Mouse (Mus musculus): ENCODE data around the gene Slmap. TPM values are rescaled to one million over a fixed set of nuclear protein-coding genes. Genes with fewer than 3 reads are reported as not detected.
"Not testable (repeated sequence)": the region's sequence is repeated elsewhere in the genome, so short reads cannot be mapped to it uniquely, and the experiment has no call there.

Gene Slmap
- polyA plus RNA-seq, 1 experiment from 2014 or later = 46.3 TPM

GRCm38 (mm10) chr14:26417088-26417487 lies 117.6 kb downstream of the Slmap start:
- no peak for DNase-seq (ENCODE audit: low spot score)
- 82% methylated on average over 4 of the region's 4 CpGs for WGBS
- no peaks in the 10 kb centered on the region for H3K9me3 ChIP-seq (ENCODE audit: control insufficient read depth, low read length)
- no peak for ATAC-seq (replicated peaks; ENCODE audit: low FRiP score, low TSS enrichment, low read depth)
- no peaks in the 10 kb centered on the region; the same call in 1 of the 2 replicates for H3K4me1 ChIP-seq (replicated peaks; ENCODE audit: control insufficient read depth, insufficient read depth, low read length)
- no peak overlapping the region for H3K4me3 ChIP-seq (ENCODE audit: low read depth, low read length)
- no peak overlapping the region for H3K4me2 ChIP-seq (ENCODE audit: low read length)
- H3K27ac ChIP-seq (ENCODE audit: low read depth) = no peak overlapping the region
- H3K36me3 ChIP-seq (ENCODE audit: control insufficient read depth, insufficient read depth, low read length) = peaks cover 60% of the 10 kb centered on the region
- no peak overlapping the region for H3K9ac ChIP-seq (ENCODE audit: low read length)
- H3K27me3 ChIP-seq (replicated peaks; ENCODE audit: control insufficient read depth, insufficient read depth, low read length) = no peaks in the 10 kb centered on the region

- WGBS = 93% methylated on average over 1 of the region's 1 CpGs
- ATAC-seq (replicated peaks; ENCODE audit: low FRiP score, low TSS enrichment, low read depth) = no peak
- Histone ChIP-seq H3K27ac (ENCODE audit: low read depth) (no peak overlapping the region), H3K9ac (ENCODE audit: low read length) (no peak overlapping the region), H3K4me1 (replicated peaks; ENCODE audit: control insufficient read depth, insufficient read depth, low read length) (no peaks in the 10 kb centered on the region), H3K4me2 (ENCODE audit: low read length) (no peak overlapping the region), H3K27me3 (replicated peaks; ENCODE audit: control insufficient read depth, insufficient read depth, low read length) (no peaks in the 10 kb centered on the region), H3K36me3 (ENCODE audit: control insufficient read depth, insufficient read depth, low read length) (peaks cover 42% of the 10 kb centered on the region), H3K9me3 (ENCODE audit: control insufficient read depth, low read length) (no peaks in the 10 kb centered on the region), H3K4me3 (ENCODE audit: low read depth, low read length) (no peak overlapping the region)
- DNase-seq (ENCODE audit: low spot score) = no peak
These were observed 121.2 kb downstream of the Slmap start for GRCm38 (mm10) chr14:26413581-26413980.

- Histone ChIP-seq H3K36me3 (ENCODE audit: control insufficient read depth, insufficient read depth, low read length) (no peaks in the 10 kb centered on the region; the same call in 1 of the 2 replicates), H3K9me3 (ENCODE audit: control insufficient read depth, low read length) (no peaks in the 10 kb centered on the region), H3K9ac (ENCODE audit: low read length) (no peak overlapping the region), H3K4me1 (replicated peaks; ENCODE audit: control insufficient read depth, insufficient read depth, low read length) (no peaks in the 10 kb centered on the region), H3K27me3 (replicated peaks; ENCODE audit: control insufficient read depth, insufficient read depth, low read length) (no peaks in the 10 kb centered on the region), H3K4me3 (ENCODE audit: low read depth, low read length) (no peak overlapping the region), H3K4me2 (ENCODE audit: low read length) (no peak overlapping the region), H3K27ac (ENCODE audit: low read depth) (no peak overlapping the region)
- 88% methylated on average over 7 of the region's 7 CpGs for WGBS
- ATAC-seq (replicated peaks; ENCODE audit: low FRiP score, low TSS enrichment, low read depth) (no peak), DNase-seq (ENCODE audit: low spot score) (no peak)
These were observed 128.0 kb downstream of the Slmap start for GRCm38 (mm10) chr14:26406746-26407145.

GRCm38 (mm10) chr14:26398508-26399160 lies 136.1 kb downstream of the Slmap start:
- Histone ChIP-seq H3K27me3 (replicated peaks; ENCODE audit: control insufficient read depth, insufficient read depth, low read length) (no peaks in the 10 kb centered on the region), H3K4me3 (ENCODE audit: low read depth, low read length) (no peak overlapping the region), H3K9me3 (ENCODE audit: control insufficient read depth, low read length) (peaks cover 8% of the 10 kb centered on the region; the same call in 1 of the 2 replicates), H3K4me2 (ENCODE audit: low read length) (no peak overlapping the region), H3K27ac (ENCODE audit: low read depth) (no peak overlapping the region), H3K4me1 (replicated peaks; ENCODE audit: control insufficient read depth, insufficient read depth, low read length) (no peaks in the 10 kb centered on the region), H3K36me3 (ENCODE audit: control insufficient read depth, insufficient read depth, low read length) (no peaks in the 10 kb centered on the region), H3K9ac (ENCODE audit: low read length) (no peak overlapping the region)
- no peak for DNase-seq (ENCODE audit: low spot score)
- WGBS = 94% methylated on average over 7 of the region's 7 CpGs
- no peak for ATAC-seq (replicated peaks; ENCODE audit: low FRiP score, low TSS enrichment, low read depth)

- DNase-seq (ENCODE audit: low spot score) = no peak
- no peak overlapping the region for H3K4me2 ChIP-seq (ENCODE audit: low read length)
These were observed 142.9 kb downstream of the Slmap start for GRCm38 (mm10) chr14:26391866-26392265.

GRCm38 (mm10) chr14:26388961-26389360 lies 145.8 kb downstream of the Slmap start:
- not testable (repeated sequence) for H3K36me3 ChIP-seq (ENCODE audit: control insufficient read depth, insufficient read depth, low read length); H3K4me3 ChIP-seq (ENCODE audit: low read depth, low read length); H3K4me2 ChIP-seq (ENCODE audit: low read length); H3K9me3 ChIP-seq (ENCODE audit: control insufficient read depth, low read length); H3K4me1 ChIP-seq (replicated peaks; ENCODE audit: control insufficient read depth, insufficient read depth, low read length); H3K9ac ChIP-seq (ENCODE audit: low read length); H3K27me3 ChIP-seq (replicated peaks; ENCODE audit: control insufficient read depth, insufficient read depth, low read length); ATAC-seq (replicated peaks; ENCODE audit: low FRiP score, low TSS enrichment, low read depth); H3K27ac ChIP-seq (ENCODE audit: low read depth)
- DNase-seq (ENCODE audit: low spot score) = peak; percentile 36
- WGBS = 92% methylated on average over 2 of the region's 2 CpGs

More at GRCm38 (mm10) chr14:26391866-26392265, 142.9 kb downstream of the Slmap start:
- H3K9ac ChIP-seq (ENCODE audit: low read length) = no peak overlapping the region
- no peaks in the 10 kb centered on the region for H3K4me1 ChIP-seq (replicated peaks; ENCODE audit: control insufficient read depth, insufficient read depth, low read length)
- 93% methylated on average over 13 of the region's 13 CpGs for WGBS
- no peak overlapping the region for H3K27ac ChIP-seq (ENCODE audit: low read depth)
- H3K4me3 ChIP-seq (ENCODE audit: low read depth, low read length) = no peak overlapping the region
- H3K9me3 ChIP-seq (ENCODE audit: control insufficient read depth, low read length) = peaks cover 8% of the 10 kb centered on the region; the same call in 1 of the 2 replicates
- no peaks in the 10 kb centered on the region for H3K36me3 ChIP-seq (ENCODE audit: control insufficient read depth, insufficient read depth, low read length)
- ATAC-seq (replicated peaks; ENCODE audit: low FRiP score, low TSS enrichment, low read depth) = no peak
- H3K27me3 ChIP-seq (replicated peaks; ENCODE audit: control insufficient read depth, insufficient read depth, low read length) = no peaks in the 10 kb centered on the region

- not testable (repeated sequence) for DNase-seq (ENCODE audit: low spot score); H3K27ac ChIP-seq (ENCODE audit: low read depth); H3K4me1 ChIP-seq (replicated peaks; ENCODE audit: control insufficient read depth, insufficient read depth, low read length); H3K9ac ChIP-seq (ENCODE audit: low read length); H3K4me3 ChIP-seq (ENCODE audit: low read depth, low read length); H3K9me3 ChIP-seq (ENCODE audit: control insufficient read depth, low read length); H3K4me2 ChIP-seq (ENCODE audit: low read length); H3K36me3 ChIP-seq (ENCODE audit: control insufficient read depth, insufficient read depth, low read length); H3K27me3 ChIP-seq (replicated peaks; ENCODE audit: control insufficient read depth, insufficient read depth, low read length); ATAC-seq (replicated peaks; ENCODE audit: low FRiP score, low TSS enrichment, low read depth)
- 62% methylated on average over 5 of the region's 5 CpGs for WGBS
These were observed 147.7 kb downstream of the Slmap start for GRCm38 (mm10) chr14:26386999-26387398.

- not testable (repeated sequence) for H3K27ac ChIP-seq (ENCODE audit: low read depth); H3K9me3 ChIP-seq (ENCODE audit: control insufficient read depth, low read length); ATAC-seq (replicated peaks; ENCODE audit: low FRiP score, low TSS enrichment, low read depth); H3K4me2 ChIP-seq (ENCODE audit: low read length); H3K4me3 ChIP-seq (ENCODE audit: low read depth, low read length); H3K36me3 ChIP-seq (ENCODE audit: control insufficient read depth, insufficient read depth, low read length); H3K27me3 ChIP-seq (replicated peaks; ENCODE audit: control insufficient read depth, insufficient read depth, low read length); H3K9ac ChIP-seq (ENCODE audit: low read length); H3K4me1 ChIP-seq (replicated peaks; ENCODE audit: control insufficient read depth, insufficient read depth, low read length)
- peak; percentile 4 for DNase-seq (ENCODE audit: low spot score)
- 89% methylated on average over 2 of the region's 2 CpGs for WGBS
These were observed 149.1 kb downstream of the Slmap start for GRCm38 (mm10) chr14:26385659-26386058.

- Histone ChIP-seq H3K4me1 (replicated peaks; ENCODE audit: control insufficient read depth, insufficient read depth, low read length) (no peaks in the 10 kb centered on the region), H3K36me3 (ENCODE audit: control insufficient read depth, insufficient read depth, low read length) (no peaks in the 10 kb centered on the region), H3K27ac (ENCODE audit: low read depth) (no peak overlapping the region), H3K9me3 (ENCODE audit: control insufficient read depth, low read length) (no peaks in the 10 kb centered on the region), H3K9ac (ENCODE audit: low read length) (no peak overlapping the region), H3K4me3 (ENCODE audit: low read depth, low read length) (no peak overlapping the region), H3K27me3 (replicated peaks; ENCODE audit: control insufficient read depth, insufficient read depth, low read length) (no peaks in the 10 kb centered on the region), H3K4me2 (ENCODE audit: low read length) (no peak overlapping the region)
- peak; percentile 51 for DNase-seq (ENCODE audit: low spot score)
- no peak for ATAC-seq (replicated peaks; ENCODE audit: low FRiP score, low TSS enrichment, low read depth)
- WGBS = 53% methylated on average over 3 of the region's 3 CpGs
These were observed 155.7 kb downstream of the Slmap start for GRCm38 (mm10) chr14:26379071-26379470.

All from intestine, embryonic 14.5 days (tissue).